Mouse (Mus musculus) retina, embryonic 14.5 days (tissue): ENCODE data around the gene Tmf1.

ENCODE experiments used
- DNase-seq: peaks from one replicate; pipeline ENCODE4 v3.0.0-alpha.2; 2015; ENCODE audit warnings: low spot score

Gene Tmf1

GRCm38 (mm10) chr6:97106777-97107176 is 72.1 kb downstream of the Tmf1 start:
- peak; percentile 83 for DNase-seq

DNA sequence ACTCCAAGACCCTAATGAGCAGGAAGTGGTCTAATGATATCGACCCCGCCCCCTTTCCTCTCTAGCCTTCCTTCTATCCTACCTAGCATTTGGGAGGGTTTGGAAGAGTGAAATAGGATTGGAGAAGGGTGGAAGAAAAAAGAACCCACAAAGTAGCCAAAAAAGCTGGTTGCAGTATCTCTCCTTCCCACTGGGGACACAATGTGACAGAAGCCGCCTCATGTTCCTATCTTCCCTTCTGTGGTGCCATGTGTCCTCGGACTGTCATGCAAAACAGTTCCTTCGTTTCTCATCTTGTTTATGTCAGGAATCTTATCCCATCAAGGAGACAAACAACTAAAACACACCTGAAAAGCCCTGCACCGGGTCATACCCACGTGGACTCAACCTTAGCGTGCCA is 72.8 kb downstream of the Tmf1 start:
- DNase-seq = no peak

DNA sequence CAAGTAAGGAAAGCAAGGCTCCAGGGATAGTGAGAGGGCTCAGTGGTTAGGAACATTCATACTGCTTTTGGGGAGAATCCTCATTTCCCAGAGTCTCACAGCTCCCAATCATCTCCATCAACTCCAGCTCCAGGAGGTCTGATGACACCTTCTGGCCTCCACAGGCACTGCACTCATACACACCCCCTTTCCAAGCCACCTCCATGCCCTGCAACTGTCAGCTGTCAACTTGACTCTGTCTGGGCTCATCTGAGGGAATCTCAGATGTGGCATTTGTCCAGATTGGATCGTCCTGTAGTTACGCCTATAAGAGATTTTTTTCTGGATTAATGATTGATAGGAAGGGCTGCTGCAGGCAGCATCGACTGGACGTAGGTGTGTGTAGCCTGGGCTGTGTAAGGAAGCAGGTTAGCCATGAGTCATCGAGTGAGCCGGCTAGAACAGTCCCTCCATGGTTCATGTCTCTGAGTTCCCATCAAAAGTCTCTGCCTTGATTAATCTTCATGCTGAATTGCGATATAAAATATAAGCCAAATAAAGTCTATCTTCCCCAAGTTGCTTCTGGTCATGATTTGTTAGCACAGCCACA is 74.6 kb downstream of the Tmf1 start:
- DNase-seq = no peak
